ENCODE assay signal across 8 mouse cellular contexts in genomic region chr9:21691862-21692261, GRCm38 (mm10). TPM values are rescaled to one million over a fixed set of nuclear protein-coding genes. Genes with fewer than 3 reads are reported as not detected.
DNase-seq lines count a peak whose midpoint lies in the region; ATAC-seq and TF ChIP-seq lines count a peak whose summit lies in the region.

No protein-coding gene starts in this region.

- TF ChIP-seq POLR2A in cerebellum, adult 2 months (IDR thresholded peaks at IDR 0.05; ENCODE audit: borderline replicate concordance, insufficient read depth, low read length) = no peak

- 54% methylated on average over 2 of the region's 2 CpGs for WGBS in cerebellum, adult 2 months
- WGBS in midbrain, embryonic 10.5 days = 61% methylated on average over 2 of the region's 2 CpGs
- 55% methylated on average over 2 of the region's 2 CpGs for WGBS in midbrain, embryonic 15.5 days
- WGBS in limb, embryonic 11.5 days = 59% methylated on average over 2 of the region's 2 CpGs

- peak; percentile 38 to 44 for DNase-seq in cerebellum, adult 2 months
- DNase-seq in cerebellum, adult 11-12 months = no peak
- peak; percentile 25 for DNase-seq in midbrain, embryonic 10.5 days (ENCODE audit: low spot score)
- DNase-seq in cerebellum, postnatal 14 days = peak; percentile 55 to 75
- DNase-seq in limb, embryonic 11.5 days (ENCODE audit: low spot score) = peak; percentile 64
- no peak for DNase-seq in layer of hippocampus, postnatal 25 days (ENCODE audit: extremely low spot score in 1 of 2, low spot score in 1 of 2)
- no peak for DNase-seq in gastrocnemius, postnatal 14 days

- peaks cover 2% of the 10 kb centered on the region; the same call in 1 of the 2 replicates for H3K4me1 ChIP-seq in cerebellum, adult 2 months (ENCODE audit: control insufficient read depth, insufficient read depth, low read length)
- H3K4me1 ChIP-seq in midbrain, embryonic 10.5 days = no peaks in the 10 kb centered on the region
- H3K4me1 ChIP-seq in midbrain, embryonic 15.5 days = no peaks in the 10 kb centered on the region
- H3K4me1 ChIP-seq in limb, embryonic 11.5 days (ENCODE audit: control insufficient read depth, insufficient read depth, low read length) = no peaks in the 10 kb centered on the region

- ATAC-seq in midbrain, embryonic 15.5 days (replicated peaks) = no peak
- ATAC-seq in limb, embryonic 11.5 days (ENCODE audit: insufficient number of reproducible peaks, low FRiP score, low TSS enrichment, low read depth) = no peak

- H3K9ac ChIP-seq in midbrain, embryonic 15.5 days = no peak overlapping the region
- H3K9ac ChIP-seq in limb, embryonic 11.5 days (ENCODE audit: low read length) = no peak overlapping the region

- no peak overlapping the region for H3K27ac ChIP-seq in cerebellum, adult 2 months (ENCODE audit: insufficient read depth, low read length)
- no peak overlapping the region for H3K27ac ChIP-seq in midbrain, embryonic 10.5 days (replicated peaks)
- H3K27ac ChIP-seq in midbrain, embryonic 15.5 days = no peak overlapping the region
- H3K27ac ChIP-seq in limb, embryonic 11.5 days (replicated peaks; ENCODE audit: low read depth, low read length) = no peak overlapping the region

- intact Hi-C loops in gastrocnemius, postnatal 14 days (cut with DNase I; ENCODE audit: low total_unique reads) = loop anchor here (10.0 kb wide), 1 partner anchor 183 kb away; no protein-coding TSS in a partner anchor

- TF ChIP-seq CTCF in cerebellum, adult 2 months (IDR thresholded peaks at IDR 0.05; ENCODE audit: borderline replicate concordance, insufficient read depth, low read depth, low read length) = peak; percentile 67

- H3K4me3 ChIP-seq in cerebellum, adult 2 months (replicated peaks; ENCODE audit: insufficient read depth, low read depth, low read length) = no peak overlapping the region
- no peak overlapping the region for H3K4me3 ChIP-seq in midbrain, embryonic 10.5 days
- no peak overlapping the region for H3K4me3 ChIP-seq in midbrain, embryonic 15.5 days
- H3K4me3 ChIP-seq in limb, embryonic 11.5 days (ENCODE audit: low read depth, low read length) = no peak overlapping the region

- H3K9me3 ChIP-seq in midbrain, embryonic 10.5 days (replicated peaks) = no peaks in the 10 kb centered on the region
- no peaks in the 10 kb centered on the region for H3K9me3 ChIP-seq in midbrain, embryonic 15.5 days
- H3K9me3 ChIP-seq in limb, embryonic 11.5 days (ENCODE audit: control insufficient read depth, low read length) = no peaks in the 10 kb centered on the region

- no peaks in the 10 kb centered on the region for H3K27me3 ChIP-seq in cerebellum, adult 2 months (ENCODE audit: control insufficient read depth, insufficient read depth, low read length)
- no peaks in the 10 kb centered on the region for H3K27me3 ChIP-seq in midbrain, embryonic 10.5 days (ENCODE audit: low read depth, poor library complexity, severe bottlenecking)
- H3K27me3 ChIP-seq in midbrain, embryonic 15.5 days (replicated peaks) = no peaks in the 10 kb centered on the region
- H3K27me3 ChIP-seq in limb, embryonic 11.5 days (ENCODE audit: control insufficient read depth, insufficient read depth, low read length) = no peaks in the 10 kb centered on the region

- H3K36me3 ChIP-seq in midbrain, embryonic 10.5 days = peaks cover 98% of the 10 kb centered on the region
- peaks cover 60% of the 10 kb centered on the region for H3K36me3 ChIP-seq in midbrain, embryonic 15.5 days (replicated peaks)
- H3K36me3 ChIP-seq in limb, embryonic 11.5 days (ENCODE audit: control insufficient read depth, insufficient read depth, low read length) = peaks cover 36% of the 10 kb centered on the region

- H3K4me2 ChIP-seq in midbrain, embryonic 15.5 days = no peak overlapping the region
- no peak overlapping the region for H3K4me2 ChIP-seq in limb, embryonic 11.5 days (ENCODE audit: low read depth, severe bottlenecking)

RNA-seq across cellular contexts. Expression of gene Ldlr, which starts 31.4 kb away (rescaled TPM):
- polyA plus RNA-seq in cerebellum, adult 2 months (2012; rRNA removed) = 34.1 and 34.2 TPM in 2 replicates
- polyA plus RNA-seq in midbrain, embryonic 10.5 days (2016; fragmentation: Nextera tagmentation; extraction: Ambion mirVana) = 52.2 and 58.9 TPM in 2 replicates
- polyA plus RNA-seq in midbrain, embryonic 15.5 days (2015; fragmentation: Nextera tagmentation; extraction: Ambion mirVana) = 15.8 and 15.9 TPM in 2 replicates
- polyA plus RNA-seq in limb, embryonic 11.5 days (2014; fragmentation: Nextera tagmentation; extraction: Ambion mirVana) = 15.2 and 23.2 TPM in 2 replicates
- total RNA-seq in layer of hippocampus, postnatal 25 days (2021) = 10 to 100 TPM; 20.5 to 20.7 TPM
- total RNA-seq in gastrocnemius, postnatal 14 days (2021) = 1 to 10 TPM; 4.5 to 9.5 TPM

Comparison
In these comparisons a context has a peak if more than half of its experiments do, and no peak if none do; other contexts are left out.
1. DNase-seq: peak in cerebellum, adult 2 months (2 of 2), midbrain, embryonic 10.5 days (single experiment), cerebellum, postnatal 14 days (2 of 2) and limb, embryonic 11.5 days (single experiment); none in cerebellum, adult 11-12 months (single experiment), layer of hippocampus, postnatal 25 days (0 of 2) and gastrocnemius, postnatal 14 days (single experiment).